Mouse (Mus musculus): ENCODE results near the gene H2afv.

GRCm38 (mm10) chr11:6402515-6403510 lies 41.4 kb downstream of the H2afv start:
- TF ChIP-seq CTCF (IDR thresholded peaks at IDR 0.05; ENCODE audit: borderline replicate concordance, control insufficient read depth, extremely low read depth, insufficient read depth, low read length, poor library complexity) (peak; percentile 92), POLR2A (IDR thresholded peaks at IDR 0.05; ENCODE audit: control insufficient read depth, extremely low read depth, insufficient read depth, low read length, poor library complexity) (no peak)
